Mouse (Mus musculus) embryonic facial prominence, embryonic 14.5 days (tissue): ENCODE data around the gene Timd4. TPM values are rescaled to one million over a fixed set of nuclear protein-coding genes. Genes with fewer than 3 reads are reported as not detected.
A peak's percentile ranks its signal among the peaks of the same experiment; 100 is the strongest.

Experiments used
- ATAC-seq: fragments of 200-750 bp; cut with Nextera tagmentation; 2 replicates; pipeline ENCODE4 v1.8.0; 2017; ENCODE audit warnings: low read depth, moderate number of reproducible peaks, moderate TSS enrichment
- DNase-seq: peaks from one replicate; pipeline ENCODE4 v3.0.0-alpha.2; 2015; ENCODE audit warnings: low spot score
- H3K27ac ChIP-seq: fragments of 300-500 bp; sonication (generic); replicated peaks from 2 replicates; pipeline ENCODE4 v1.5.1; 2014; ENCODE audit warnings: low read depth, mild to moderate bottlenecking, low read length, moderate library complexity
- H3K27me3 ChIP-seq: fragments of 300-500 bp; sonication (generic); replicated peaks from 2 replicates; pipeline ENCODE4 v1.6.1; 2014; ENCODE audit warnings: low read length; ENCODE audit not compliant: control insufficient read depth, insufficient read depth
- H3K36me3 ChIP-seq: fragments of 300-500 bp; sonication (generic); 2 replicates; pipeline ENCODE4 v1.6.1; 2014; ENCODE audit warnings: low read length, mixed read lengths; ENCODE audit not compliant: control insufficient read depth, insufficient read depth
- H3K4me1 ChIP-seq: fragments of 300-500 bp; sonication (generic); 2 replicates; pipeline ENCODE4 v1.6.1; 2014; ENCODE audit warnings: antibody characterized with exemption, low read length; ENCODE audit not compliant: control insufficient read depth, insufficient read depth
- H3K4me2 ChIP-seq: fragments of 300-500 bp; sonication (generic); 2 replicates; pipeline ENCODE4 v1.6.1; 2014; ENCODE audit warnings: low read depth, mild to moderate bottlenecking, low read length, moderate library complexity, mixed read lengths
- H3K4me3 ChIP-seq: fragments of 300-500 bp; sonication (generic); 2 replicates; pipeline ENCODE4 v1.5.1; 2014; ENCODE audit warnings: low read depth, mild to moderate bottlenecking, low read length
- H3K9ac ChIP-seq: fragments of 300-500 bp; sonication (generic); 2 replicates; pipeline ENCODE4 v1.6.1; 2014; ENCODE audit warnings: low read depth, mild to moderate bottlenecking, low read length, moderate library complexity, mixed read lengths
- H3K9me3 ChIP-seq: fragments of 300-500 bp; sonication (generic); 2 replicates; pipeline ENCODE4 v1.6.1; 2016; ENCODE audit warnings: low read length; ENCODE audit not compliant: control insufficient read depth
- WGBS: fragments of 180-500 bp; shearing (Covaris S2); extraction: QIAGEN DNeasy Blood & Tissue Kit; methylation state at CpG from one replicate; pipeline ENCODE4 v1.1.7; 2014; 5-methylcytosine and 5-hydroxymethylcytosine counted together
- polyA plus RNA-seq: library from polyadenylated mRNA; unstranded; fragments of >200 nt; fragmentation: Nextera tagmentation; extraction: Ambion mirVana; gene quantifications from 2 replicates; pipeline ENCODE4 v1.2.1, GENCODE M21; 2014

The Timd4 gene
- polyA plus RNA-seq, result 0.33 and 0.40 TPM in 2 replicates

DNA sequence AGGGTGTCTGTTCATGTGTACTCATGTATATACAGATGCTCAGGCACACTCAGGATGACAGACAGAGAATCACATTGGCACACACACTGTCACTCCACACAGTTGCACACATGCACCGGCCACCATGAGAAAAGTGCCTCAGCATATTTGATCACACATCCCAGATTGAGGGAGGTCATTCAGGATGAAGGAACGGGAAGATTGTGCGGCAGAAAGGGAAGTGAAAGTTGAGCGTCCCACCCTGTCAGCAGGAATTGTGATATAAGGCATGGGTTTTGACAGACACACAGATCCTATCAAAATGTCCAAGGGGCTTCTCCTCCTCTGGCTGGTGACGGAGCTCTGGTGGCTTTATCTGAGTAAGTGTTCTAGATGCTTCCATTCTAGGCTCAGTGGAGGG lies at the start of gene Timd4:
TSS of gene Timd4 (plus strand) at position 290 of the 400 bp plus-strand sequence.
- H3K4me3 ChIP-seq, result no peak within 1 kb of the TSS
- H3K27ac ChIP-seq, result no peak within 1 kb of the TSS
- WGBS, result 88% methylated on average over 5 of the region's 5 CpGs
- ATAC-seq (no peak), DNase-seq (no peak)
- H3K9me3 ChIP-seq, result no peaks in the 10 kb centered on the region
- no peak within 1 kb of the TSS for H3K9ac ChIP-seq
- H3K36me3 ChIP-seq, result no peaks in the 10 kb centered on the region
- no peak within 1 kb of the TSS for H3K4me2 ChIP-seq
- H3K4me1 ChIP-seq, result no peaks in the 10 kb centered on the region
- no peaks in the 10 kb centered on the region for H3K27me3 ChIP-seq

DNA sequence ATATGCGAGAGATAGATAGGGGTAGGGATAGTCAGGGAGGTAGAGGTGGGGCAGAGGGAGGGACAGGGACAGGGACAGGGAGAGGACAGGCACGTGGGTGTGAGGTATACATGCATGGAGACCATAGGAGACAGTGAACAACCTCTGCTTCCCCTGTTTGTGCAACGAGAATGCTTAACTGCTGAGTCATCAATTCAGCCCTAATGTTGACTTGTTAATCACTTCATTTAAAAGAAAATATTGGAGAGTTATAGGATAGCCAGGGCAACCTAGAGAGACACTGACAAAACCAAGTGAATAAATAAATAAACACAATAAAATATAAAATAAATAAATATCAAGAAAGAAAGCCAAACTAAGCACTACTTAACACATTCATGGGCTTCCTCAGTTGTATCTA lies 33.7 kb upstream of the Timd4 start:
- Histone ChIP-seq H3K9ac (no peak overlapping the region), H3K27ac (no peak overlapping the region), H3K9me3 (no peaks in the 10 kb centered on the region), H3K4me2 (no peak overlapping the region), H3K36me3 (no peaks in the 10 kb centered on the region), H3K27me3 (no peaks in the 10 kb centered on the region), H3K4me3 (no peak overlapping the region), H3K4me1 (no peaks in the 10 kb centered on the region)
- 77% methylated on average over 3 of the region's 3 CpGs for WGBS
- DNase-seq (no peak), ATAC-seq (no peak)

DNA sequence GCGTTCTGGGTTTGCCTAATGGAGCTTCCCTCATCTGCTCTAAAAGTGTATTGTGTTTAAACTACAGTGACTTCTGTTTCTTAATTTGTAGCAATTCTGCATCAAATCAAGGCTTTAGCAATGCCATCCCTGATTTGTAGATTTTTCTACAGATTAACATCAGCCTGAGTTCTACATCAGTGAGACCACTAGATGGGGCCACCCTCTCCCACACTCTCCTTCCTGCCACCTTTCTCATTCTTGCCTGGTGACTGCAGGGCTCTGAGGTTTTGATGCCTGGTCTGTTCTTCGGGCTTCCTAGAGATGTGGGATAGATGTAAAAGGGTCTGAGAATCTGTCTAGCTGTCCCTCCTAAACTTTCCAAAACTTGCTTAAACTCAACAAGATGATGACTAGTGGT lies 30.8 kb upstream of the Timd4 start:
- H3K27me3 ChIP-seq, result no peaks in the 10 kb centered on the region
- no peak overlapping the region for H3K27ac ChIP-seq
- WGBS, result 83% methylated on average over 2 of the region's 2 CpGs
- H3K4me2 ChIP-seq, result no peak overlapping the region
- ATAC-seq, result no peak
- H3K36me3 ChIP-seq, result no peaks in the 10 kb centered on the region
- H3K4me1 ChIP-seq, result no peaks in the 10 kb centered on the region
- H3K4me3 ChIP-seq, result no peak overlapping the region
- DNase-seq, result no peak
- no peaks in the 10 kb centered on the region for H3K9me3 ChIP-seq
- no peak overlapping the region for H3K9ac ChIP-seq

DNA sequence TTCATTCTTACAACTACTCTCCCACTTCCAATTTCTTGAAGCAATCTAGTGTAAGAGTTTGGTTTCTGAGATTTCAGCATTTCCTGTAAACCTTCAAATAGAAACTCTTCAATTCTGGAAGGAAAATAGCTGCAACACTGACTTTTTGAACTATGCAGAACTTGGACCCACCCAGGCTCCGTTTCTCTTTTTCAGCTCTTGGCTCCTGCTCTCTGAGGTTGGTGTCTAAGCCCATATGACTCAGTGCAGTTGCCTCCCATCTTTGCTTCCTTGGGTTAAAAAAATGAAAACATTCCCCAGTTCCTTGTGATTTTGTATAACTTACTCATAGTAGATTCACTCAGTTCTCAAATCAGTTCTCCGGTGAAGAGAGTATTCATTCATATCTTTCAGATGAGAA lies 6.2 kb upstream of the Timd4 start:
- no peak overlapping the region for H3K4me2 ChIP-seq
- no peaks in the 10 kb centered on the region for H3K27me3 ChIP-seq
- H3K36me3 ChIP-seq, result no peaks in the 10 kb centered on the region
- ATAC-seq (no peak), DNase-seq (no peak)
- H3K9me3 ChIP-seq, result no peaks in the 10 kb centered on the region
- WGBS, result 83% methylated on average over 2 of the region's 2 CpGs
- H3K4me3 ChIP-seq, result no peak overlapping the region
- no peaks in the 10 kb centered on the region for H3K4me1 ChIP-seq
- H3K27ac ChIP-seq, result no peak overlapping the region
- H3K9ac ChIP-seq, result no peak overlapping the region

DNA sequence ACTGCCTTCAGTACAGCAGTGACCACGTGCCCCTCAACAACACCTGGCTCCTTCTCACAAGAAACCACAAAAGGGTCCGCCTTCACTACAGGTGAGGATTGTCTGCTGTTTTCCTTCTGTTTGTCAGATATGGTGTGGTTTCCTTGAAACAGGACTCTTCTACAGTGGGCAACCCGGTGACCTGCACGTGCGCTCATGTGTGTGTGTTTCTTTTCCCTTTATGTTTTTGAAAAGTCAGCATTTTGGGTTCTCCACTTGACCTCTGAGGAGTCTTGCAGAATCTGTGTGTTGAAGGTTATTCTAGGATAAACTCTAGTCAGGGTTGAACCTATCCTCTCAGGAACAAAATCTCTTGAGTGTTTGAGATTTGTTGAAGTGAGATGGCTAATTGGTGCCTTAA lies 7.1 kb downstream of the Timd4 start:
- H3K9ac ChIP-seq, result no peak overlapping the region
- 88% methylated on average over 5 of the region's 5 CpGs for WGBS
- no peak overlapping the region for H3K27ac ChIP-seq
- no peaks in the 10 kb centered on the region for H3K36me3 ChIP-seq
- H3K4me2 ChIP-seq, result no peak overlapping the region
- DNase-seq (no peak), ATAC-seq (no peak)
- no peaks in the 10 kb centered on the region for H3K27me3 ChIP-seq
- H3K4me1 ChIP-seq, result no peaks in the 10 kb centered on the region
- no peak overlapping the region for H3K4me3 ChIP-seq
- no peaks in the 10 kb centered on the region for H3K9me3 ChIP-seq

DNA sequence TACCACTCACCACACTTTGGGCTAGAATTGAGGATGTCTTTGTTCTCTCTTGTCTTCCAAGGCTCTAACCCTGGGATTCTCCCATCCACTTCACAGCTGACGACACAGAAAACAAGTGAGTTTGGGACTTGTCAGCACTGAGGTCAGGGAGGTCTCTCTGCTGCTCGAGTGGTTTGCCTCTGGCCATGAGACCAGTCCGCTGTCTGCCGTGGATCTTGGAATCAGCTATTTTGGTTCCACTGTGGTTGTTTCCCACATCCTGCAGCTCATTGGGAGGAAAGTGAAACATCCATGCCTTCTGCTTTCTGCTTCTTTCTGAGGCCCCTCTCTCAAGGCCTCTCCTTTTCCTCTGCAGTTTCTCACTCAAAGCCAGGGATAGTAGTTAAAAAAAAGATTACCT lies 9.3 kb downstream of the Timd4 start:
- H3K9ac ChIP-seq, result no peak overlapping the region
- no peaks in the 10 kb centered on the region for H3K36me3 ChIP-seq
- no peaks in the 10 kb centered on the region for H3K4me1 ChIP-seq
- H3K9me3 ChIP-seq, result no peaks in the 10 kb centered on the region
- H3K27me3 ChIP-seq, result no peaks in the 10 kb centered on the region
- H3K4me3 ChIP-seq, result no peak overlapping the region
- H3K4me2 ChIP-seq, result no peak overlapping the region
- H3K27ac ChIP-seq, result no peak overlapping the region
- no peak for ATAC-seq
- peak; percentile 55 for DNase-seq
- WGBS, result 25% methylated on average over 4 of the region's 4 CpGs

DNA sequence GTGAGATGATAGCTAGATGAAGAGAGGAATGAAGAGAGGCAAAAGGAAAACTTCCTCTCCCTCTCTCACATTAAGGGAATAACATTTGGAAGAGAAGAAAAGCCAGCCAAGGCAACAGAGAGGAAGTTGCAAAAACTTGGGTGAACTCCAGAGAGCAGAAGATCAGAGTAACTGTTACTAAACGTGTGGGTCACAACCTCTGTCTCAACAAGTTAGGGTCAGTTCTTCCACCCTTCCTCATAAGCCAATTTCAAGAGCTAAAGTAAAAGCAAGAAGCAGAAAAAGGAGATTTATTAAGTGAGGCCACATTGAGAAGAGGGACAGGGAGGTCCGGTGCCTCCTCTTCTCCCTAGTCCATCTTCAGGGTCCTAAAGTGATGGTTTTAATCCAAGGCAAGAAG lies 19.7 kb downstream of the Timd4 start:
- Histone ChIP-seq H3K27me3 (no peaks in the 10 kb centered on the region), H3K4me3 (no peak overlapping the region), H3K4me2 (no peak overlapping the region), H3K9ac (no peak overlapping the region), H3K36me3 (no peaks in the 10 kb centered on the region), H3K9me3 (no peaks in the 10 kb centered on the region), H3K27ac (no peak overlapping the region), H3K4me1 (no peaks in the 10 kb centered on the region)
- DNase-seq (no peak), ATAC-seq (no peak)
- 63% methylated on average over 2 of the region's 2 CpGs for WGBS

DNA sequence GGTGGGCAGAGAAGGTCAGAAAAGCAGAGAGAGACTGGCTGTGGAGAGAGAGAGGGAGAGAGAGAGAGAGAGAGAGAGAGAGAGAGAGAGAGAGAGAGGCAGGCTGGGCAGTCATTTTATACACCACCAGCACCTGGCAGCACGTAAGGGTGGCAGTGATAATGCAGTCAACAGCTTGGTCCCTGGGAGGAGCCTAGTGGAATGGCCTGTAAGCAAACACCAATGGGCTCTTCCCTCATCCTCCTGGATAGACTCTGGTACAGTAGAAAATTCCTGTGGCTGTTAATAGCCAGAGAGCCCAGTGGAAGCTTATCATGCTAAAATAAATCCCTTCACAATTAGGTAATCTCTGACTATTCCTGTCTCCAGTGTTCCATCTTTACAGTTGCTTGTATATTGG lies 24.5 kb downstream of the Timd4 start:
- 92% methylated on average over 1 of the region's 1 CpGs for WGBS
- DNase-seq, result no peak
- no peak overlapping the region for H3K27ac ChIP-seq

DNA sequence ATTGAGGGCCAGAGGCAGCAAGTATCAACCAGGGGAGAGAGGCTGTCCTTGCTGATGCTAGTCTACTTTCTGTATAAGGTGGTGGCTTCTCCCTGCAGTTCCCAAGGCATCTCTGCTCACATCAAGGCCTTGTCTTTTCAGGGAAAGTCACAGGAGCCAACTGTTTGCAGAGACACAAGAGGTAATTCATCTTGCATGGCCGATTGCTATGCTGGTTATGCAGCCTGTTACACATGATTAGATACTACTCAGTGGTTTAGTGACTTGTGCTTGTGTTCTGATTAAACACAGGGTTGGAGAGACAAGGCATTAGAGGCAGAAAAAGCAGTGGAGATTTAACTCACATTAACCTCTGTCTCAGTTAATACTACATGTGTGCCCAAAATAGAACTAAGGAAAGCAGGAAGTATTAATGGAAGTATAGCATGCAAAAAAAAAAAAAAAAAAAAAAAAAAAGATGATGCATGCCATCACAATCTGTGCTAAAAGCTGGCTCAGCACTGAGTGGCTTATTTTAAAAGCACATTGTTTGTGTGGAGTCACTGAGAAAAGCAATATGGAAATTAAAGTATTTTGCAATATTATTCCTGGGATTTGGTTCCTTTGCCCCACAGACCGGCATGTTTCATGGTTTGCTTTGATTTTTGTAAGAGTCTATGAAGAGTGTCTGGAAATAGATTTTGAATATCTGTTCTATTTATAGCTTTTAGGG lies 31.6 kb downstream of the Timd4 start:
- Histone ChIP-seq H3K9ac (no peak overlapping the region), H3K4me3 (no peak overlapping the region), H3K4me1 (no peaks in the 10 kb centered on the region; the same call in 1 of the 2 replicates), H3K9me3 (no peaks in the 10 kb centered on the region), H3K27ac (no peak overlapping the region), H3K27me3 (no peaks in the 10 kb centered on the region), H3K4me2 (no peak overlapping the region), H3K36me3 (no peaks in the 10 kb centered on the region)
- ATAC-seq (no peak), DNase-seq (peak; percentile 6)
- 46% methylated on average over 2 of the region's 2 CpGs for WGBS

More for the DNA sequence above, 24.5 kb downstream of the Timd4 start:
- Histone ChIP-seq H3K4me1 (no peaks in the 10 kb centered on the region), H3K27me3 (no peaks in the 10 kb centered on the region), H3K4me3 (no peak overlapping the region), H3K9me3 (no peaks in the 10 kb centered on the region), H3K9ac (no peak overlapping the region), H3K4me2 (no peak overlapping the region), H3K36me3 (no peaks in the 10 kb centered on the region)
- ATAC-seq, result no peak
